Mouse (Mus musculus) MEL (cell line): Measurements from ENCODE around the gene Cyp2g1. TPM values are rescaled to one million over a fixed set of nuclear protein-coding genes. Genes with fewer than 3 reads are reported as not detected.
A peak's percentile ranks its signal among the peaks of the same experiment; 100 is the strongest.
"Not testable (repeated sequence)": the region's sequence is repeated elsewhere in the genome, so short reads cannot be mapped to it uniquely, and the experiment has no call there.

Source experiments
- DNase-seq: peaks from one replicate; pipeline ENCODE4 v3.0.0; 2011; ENCODE audit warnings: low read depth, low spot score
- H3K27ac ChIP-seq: 2 replicates; pipeline ENCODE4 v1.5.1; 2012; ENCODE audit warnings: low read depth, mild to moderate bottlenecking, control low read depth, low read length, moderate library complexity; ENCODE audit not compliant: control insufficient read depth
- H3K27me3 ChIP-seq, 2 experiments: fragments of 150-350 bp in 1 of 2; sonication (generic) in 1 of 2; 2 replicates each; pipeline ENCODE4 v1.6.1; 2012; ENCODE audit warnings: low read length in 2 of 2, mild to moderate bottlenecking in 2 of 2, improper control_type of control experiment in 1 of 2, moderate library complexity in 1 of 2; ENCODE audit not compliant: insufficient read depth in 2 of 2, control insufficient read depth in 1 of 2
- H3K36me3 ChIP-seq, 2 experiments: 2 replicates each; pipeline ENCODE4 v1.6.1; 2012 to 2014; ENCODE audit warnings: low read length in 2 of 2, improper control_type of control experiment in 1 of 2, inconsistent platforms in 1 of 2, mild to moderate bottlenecking in 1 of 2; ENCODE audit not compliant: insufficient read depth in 2 of 2, control insufficient read depth in 1 of 2
- H3K4me1 ChIP-seq, 2 experiments: fragments of 150-350 bp in 1 of 2; sonication (generic) in 1 of 2; 2 replicates each; pipeline ENCODE4 v1.6.1; 2012; ENCODE audit warnings: low read length in 2 of 2, improper control_type of control experiment in 1 of 2, mild to moderate bottlenecking in 1 of 2; ENCODE audit not compliant: insufficient read depth in 2 of 2, control insufficient read depth in 1 of 2
- H3K4me3 ChIP-seq, 2 experiments: fragments of 150-350 bp in 1 of 2; sonication (generic) in 1 of 2; 2 replicates each; pipeline ENCODE4 v1.5.1; 2012; ENCODE audit warnings: low read depth in 2 of 2, low read length in 2 of 2, mild to moderate bottlenecking in 2 of 2, moderate library complexity in 2 of 2, control low read depth in 1 of 2, improper control_type of control experiment in 1 of 2; ENCODE audit not compliant: control insufficient read depth in 1 of 2, insufficient read depth in 1 of 2
- H3K79me2 ChIP-seq: 2 replicates; pipeline ENCODE4 v1.6.1; 2012; ENCODE audit warnings: mild to moderate bottlenecking, low read length, moderate library complexity; ENCODE audit not compliant: control insufficient read depth, poor library complexity, insufficient read depth
- H3K9ac ChIP-seq: 2 replicates; pipeline ENCODE4 v1.6.1; 2012; ENCODE audit warnings: low read depth, mild to moderate bottlenecking, control low read depth, low read length, moderate library complexity; ENCODE audit not compliant: control insufficient read depth, poor library complexity, severe bottlenecking
- H3K9me3 ChIP-seq: fragments of 150-350 bp; sonication (generic); replicated peaks from 2 replicates; pipeline ENCODE4 v1.6.1; 2012; ENCODE audit warnings: mild to moderate bottlenecking, low read length, improper control_type of control experiment, moderate library complexity; ENCODE audit not compliant: insufficient read depth
- EP300 ChIP-seq, 2 experiments: IDR thresholded peaks; 2 replicates each; pipeline ENCODE4 v1.6.1; 2011; ENCODE audit warnings: improper control_type of control experiment in 2 of 2, low read length in 2 of 2, low read depth in 1 of 2, mild to moderate bottlenecking in 1 of 2
- GABPA ChIP-seq: IDR thresholded peaks from 2 replicates; pipeline ENCODE4 v1.6.1; 2012; ENCODE audit warnings: low read depth, mild to moderate bottlenecking, inconsistent platforms, low read length, improper control_type of control experiment, moderate library complexity
- MYB ChIP-seq: IDR thresholded peaks from 2 replicates; pipeline ENCODE4 v1.6.1; 2011; ENCODE audit warnings: mild to moderate bottlenecking, low read depth, low read length, improper control_type of control experiment
- MYC ChIP-seq: IDR thresholded peaks from 2 replicates; pipeline ENCODE4 v1.6.1; 2011; ENCODE audit warnings: low read depth, mild to moderate bottlenecking, low read length, improper control_type of control experiment, moderate library complexity
- NRF1 ChIP-seq: IDR thresholded peaks from 2 replicates; pipeline ENCODE4 v1.6.1; 2014; ENCODE audit warnings: low read depth, mild to moderate bottlenecking, inconsistent platforms, low read length, improper control_type of control experiment, moderate library complexity; ENCODE audit not compliant: poor library complexity, insufficient read depth, severe bottlenecking
- RCOR1 ChIP-seq: IDR thresholded peaks from 2 replicates; pipeline ENCODE4 v1.6.1; 2012; ENCODE audit warnings: low read depth, mild to moderate bottlenecking, inconsistent platforms, low read length, improper control_type of control experiment
- SMC3 ChIP-seq: IDR thresholded peaks from 2 replicates; pipeline ENCODE4 v1.6.1; 2011; ENCODE audit warnings: low read depth, low read length, improper control_type of control experiment
- UBTF ChIP-seq: IDR thresholded peaks from 2 replicates; pipeline ENCODE4 v1.6.1; 2012; ENCODE audit warnings: low read depth, mild to moderate bottlenecking, inconsistent platforms, low read length, improper control_type of control experiment, moderate library complexity, borderline replicate concordance; ENCODE audit not compliant: insufficient read depth
- polyA plus RNA-seq, 2 experiments: library from polyadenylated mRNA; stranded (reverse) in 1 of 2; unstranded in 1 of 2; fragments of >175 nt in 1 of 2; fragments of >200 nt in 1 of 2; gene quantifications; 2 replicates each; pipeline versions ENCODE4 v1.2.1 to v1.2.4; 2012; ENCODE audit warnings: low replicate concordance in 2 of 2, low read depth in 1 of 2; ENCODE audit not compliant: insufficient read length in 2 of 2, insufficient read depth in 1 of 2, missing spikeins in 1 of 2
- total RNA-seq: library from RNA; depleted of rRNA; stranded (reverse); fragments of 300-350 nt; gene quantifications from 2 replicates; pipeline ENCODE4 v1.2.3, GENCODE M21; 2012

Cyp2g1 gene
- total and polyA plus RNA-seq, 3 experiments = not detected

DNA sequence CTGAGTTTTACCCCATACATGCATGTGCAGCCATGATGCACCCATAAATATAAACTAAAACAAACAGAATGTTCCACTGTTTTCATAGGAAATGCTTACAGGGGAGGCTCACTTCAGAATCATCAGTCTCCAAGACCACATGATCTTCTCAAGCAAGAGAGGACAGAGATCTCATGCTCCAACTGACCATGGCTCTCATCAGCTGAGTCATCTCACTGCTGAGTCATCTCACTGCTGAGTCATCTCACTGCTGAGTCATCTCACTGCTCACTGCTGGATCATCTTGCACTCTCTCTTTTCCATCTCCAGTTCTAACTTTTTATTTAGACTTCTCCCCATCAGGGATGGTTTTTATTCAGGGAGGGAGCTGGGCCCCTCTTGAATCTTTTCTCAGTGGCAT lies 8.6 kb upstream of the Cyp2g1 start:
- no peak overlapping the region for H3K27ac ChIP-seq
- TF ChIP-seq SMC3 = no peak
- no peak for TF ChIP-seq NRF1
- no peaks in the 10 kb centered on the region for H3K9me3 ChIP-seq
- H3K4me1 ChIP-seq = no peaks in the 10 kb centered on the region
- no peak overlapping the region for H3K9ac ChIP-seq
- no peaks in the 10 kb centered on the region for H3K79me2 ChIP-seq
- H3K4me3 ChIP-seq = no peak overlapping the region
- DNase-seq = peak; percentile 6
- H3K36me3 ChIP-seq = no peaks in the 10 kb centered on the region
- no peaks in the 10 kb centered on the region for H3K27me3 ChIP-seq

DNA sequence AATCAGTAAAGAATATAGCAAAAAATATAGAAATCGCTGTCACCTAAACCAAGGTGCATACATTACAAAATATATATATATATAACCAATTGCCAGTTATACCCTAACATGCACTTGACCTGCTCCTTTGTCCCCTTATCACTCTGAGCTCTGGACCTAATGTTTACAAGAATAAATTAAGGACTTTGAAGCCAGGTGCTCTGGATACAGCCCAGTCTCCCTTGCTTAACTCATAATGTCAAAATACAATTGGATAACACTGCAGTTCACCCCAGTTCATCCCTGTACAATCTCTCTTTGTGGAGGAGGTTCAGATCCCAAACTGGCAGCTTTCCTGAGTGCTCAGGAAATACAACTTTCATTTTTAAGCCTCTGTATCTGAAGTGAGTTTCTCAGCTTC lies 7.7 kb upstream of the Cyp2g1 start:
- no peak for DNase-seq
- no peak overlapping the region for H3K27ac ChIP-seq
- H3K36me3 ChIP-seq = no peaks in the 10 kb centered on the region
- no peak for TF ChIP-seq UBTF
- no peak for TF ChIP-seq MYB
- no peak for TF ChIP-seq MYC
- TF ChIP-seq GABPA = no peak
- TF ChIP-seq RCOR1 = no peak
- TF ChIP-seq EP300 (IDR thresholded peaks at IDR 0.05; ENCODE audit: low read depth in 1 of 2, low read length in 2 of 2) = no peak
- no peak overlapping the region for H3K4me3 ChIP-seq
- no peak overlapping the region for H3K9ac ChIP-seq
- H3K9me3 ChIP-seq = no peaks in the 10 kb centered on the region
- H3K79me2 ChIP-seq = no peaks in the 10 kb centered on the region
- H3K4me1 ChIP-seq = no peaks in the 10 kb centered on the region
- no peaks in the 10 kb centered on the region for H3K27me3 ChIP-seq

DNA sequence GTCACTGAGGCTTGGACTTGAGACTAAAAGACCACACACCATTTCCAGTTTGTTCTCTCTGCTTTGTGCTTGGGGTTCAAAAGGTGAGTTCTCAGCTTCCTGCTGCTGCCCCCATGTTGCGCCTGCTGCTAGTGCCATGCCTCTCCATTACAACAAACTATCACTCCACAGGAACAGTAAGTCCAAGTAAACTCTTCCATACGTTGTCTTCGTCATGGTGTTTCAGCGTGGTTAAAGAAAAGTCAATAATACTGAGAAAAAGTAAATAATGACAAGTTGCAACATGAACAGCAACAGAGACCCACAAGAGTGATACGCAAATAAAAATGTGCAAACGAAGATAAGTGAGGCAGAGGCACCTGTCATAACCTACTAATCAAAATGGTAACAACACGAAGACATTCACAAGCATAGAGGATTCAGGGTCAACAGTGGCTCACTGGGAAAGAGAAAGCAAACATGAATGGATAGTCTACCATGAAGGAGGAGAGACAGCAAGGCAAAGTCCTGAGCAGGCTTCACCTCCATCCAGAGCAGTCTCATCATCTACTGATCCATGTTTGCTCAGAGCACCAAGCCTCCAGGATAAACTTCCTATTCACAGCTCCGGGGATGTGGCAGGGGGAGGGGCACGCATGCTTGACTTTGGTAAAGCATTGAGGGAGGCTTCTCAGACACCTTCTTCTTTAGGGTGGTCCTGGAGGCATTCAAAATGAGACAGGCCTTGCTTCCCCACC lies 23.0 kb downstream of the Cyp2g1 start:
- H3K36me3 ChIP-seq, H3K79me2 ChIP-seq, H3K4me3 ChIP-seq: not testable (repeated sequence)

DNA sequence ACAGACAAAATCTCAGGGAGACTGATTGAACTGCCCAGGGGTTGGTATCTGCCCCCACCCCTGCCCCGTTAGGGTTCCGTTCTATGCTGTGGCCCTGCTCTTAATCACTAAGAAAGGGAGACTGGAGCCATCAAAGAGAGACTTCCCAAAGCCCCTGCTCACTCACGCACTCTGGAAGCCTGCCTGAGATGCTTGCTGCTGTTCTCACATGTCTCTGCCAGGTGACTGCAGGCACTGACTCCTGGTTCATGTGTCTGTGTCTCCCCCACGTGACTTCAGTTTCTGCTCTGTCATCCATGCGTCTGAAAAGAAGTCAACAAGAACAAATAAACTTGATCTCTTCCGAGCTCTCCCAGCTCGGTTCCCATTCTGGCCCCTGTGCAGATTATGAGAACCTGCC lies 24.0 kb downstream of the Cyp2g1 start:
- not testable (repeated sequence) for H3K9me3 ChIP-seq, H3K27me3 ChIP-seq, H3K4me1 ChIP-seq, H3K27ac ChIP-seq, DNase-seq, H3K9ac ChIP-seq, H3K4me3 ChIP-seq, H3K36me3 ChIP-seq, H3K79me2 ChIP-seq

More for the DNA sequence above, 23.0 kb downstream of the Cyp2g1 start:
- H3K4me1 ChIP-seq, H3K27ac ChIP-seq, DNase-seq, H3K27me3 ChIP-seq, H3K9ac ChIP-seq, H3K9me3 ChIP-seq: not testable (repeated sequence)

DNA sequence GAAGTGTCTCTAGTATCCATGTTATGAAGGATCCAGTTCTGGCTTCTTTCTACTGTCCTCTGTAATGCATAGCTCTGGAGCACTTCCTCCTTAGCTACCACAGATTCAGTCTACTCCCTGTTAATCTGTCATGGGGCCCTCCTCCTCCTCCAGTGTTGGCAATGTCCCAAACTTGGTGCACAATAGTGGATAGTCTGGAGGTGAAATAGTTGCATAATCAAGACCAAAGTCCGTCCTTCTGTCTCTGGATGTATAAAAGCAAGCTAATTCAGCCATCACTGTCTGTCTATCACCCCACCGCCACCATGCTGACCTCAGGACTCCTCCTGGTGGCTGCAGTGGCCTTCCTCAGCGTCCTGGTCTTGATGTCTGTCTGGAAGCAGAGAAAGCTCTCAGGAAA lies 26.4 kb downstream of the Cyp2g1 start, which contains the start of gene Cyp2a5:
Cyp2a5 (plus strand) TSS at position 247 of the 400 bp plus-strand sequence.
- H3K9me3 ChIP-seq, H3K9ac ChIP-seq, H3K4me1 ChIP-seq, H3K79me2 ChIP-seq, H3K4me3 ChIP-seq, H3K36me3 ChIP-seq, DNase-seq, H3K27ac ChIP-seq, H3K27me3 ChIP-seq: not testable (repeated sequence)

DNA sequence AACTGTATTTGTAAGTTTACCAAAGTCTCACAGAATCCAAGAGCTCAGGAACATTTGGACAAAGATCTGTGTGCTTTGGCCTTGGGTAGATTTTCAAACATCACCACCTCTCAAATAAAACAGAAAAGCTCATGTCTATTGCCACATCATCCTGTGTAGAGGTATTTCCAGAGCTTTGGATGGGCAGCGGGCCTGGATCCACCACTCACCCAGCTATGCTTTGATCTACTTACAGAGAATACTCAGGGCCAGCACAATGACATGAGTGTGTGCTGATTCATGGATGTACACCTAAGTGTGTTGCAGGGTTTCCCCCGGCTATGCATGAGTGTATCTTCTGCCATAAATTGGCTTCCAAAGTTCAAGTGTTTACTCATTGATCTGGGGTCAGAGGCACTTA lies 34.7 kb downstream of the Cyp2g1 start:
- not testable (repeated sequence) for H3K27ac ChIP-seq, DNase-seq, H3K9me3 ChIP-seq, H3K36me3 ChIP-seq, H3K79me2 ChIP-seq, H3K9ac ChIP-seq, H3K4me1 ChIP-seq, H3K27me3 ChIP-seq, H3K4me3 ChIP-seq
